Mouse (Mus musculus): ENCODE data around the gene Otud7b. TPM values are rescaled to one million over a fixed set of nuclear protein-coding genes. Genes with fewer than 3 reads are reported as not detected.
A peak's percentile ranks its signal among the peaks of the same experiment; 100 is the strongest.

Gene Otud7b
- polyA plus RNA-seq (2012; rRNA removed), result 46.0 and 46.1 TPM in 2 replicates

DNA sequence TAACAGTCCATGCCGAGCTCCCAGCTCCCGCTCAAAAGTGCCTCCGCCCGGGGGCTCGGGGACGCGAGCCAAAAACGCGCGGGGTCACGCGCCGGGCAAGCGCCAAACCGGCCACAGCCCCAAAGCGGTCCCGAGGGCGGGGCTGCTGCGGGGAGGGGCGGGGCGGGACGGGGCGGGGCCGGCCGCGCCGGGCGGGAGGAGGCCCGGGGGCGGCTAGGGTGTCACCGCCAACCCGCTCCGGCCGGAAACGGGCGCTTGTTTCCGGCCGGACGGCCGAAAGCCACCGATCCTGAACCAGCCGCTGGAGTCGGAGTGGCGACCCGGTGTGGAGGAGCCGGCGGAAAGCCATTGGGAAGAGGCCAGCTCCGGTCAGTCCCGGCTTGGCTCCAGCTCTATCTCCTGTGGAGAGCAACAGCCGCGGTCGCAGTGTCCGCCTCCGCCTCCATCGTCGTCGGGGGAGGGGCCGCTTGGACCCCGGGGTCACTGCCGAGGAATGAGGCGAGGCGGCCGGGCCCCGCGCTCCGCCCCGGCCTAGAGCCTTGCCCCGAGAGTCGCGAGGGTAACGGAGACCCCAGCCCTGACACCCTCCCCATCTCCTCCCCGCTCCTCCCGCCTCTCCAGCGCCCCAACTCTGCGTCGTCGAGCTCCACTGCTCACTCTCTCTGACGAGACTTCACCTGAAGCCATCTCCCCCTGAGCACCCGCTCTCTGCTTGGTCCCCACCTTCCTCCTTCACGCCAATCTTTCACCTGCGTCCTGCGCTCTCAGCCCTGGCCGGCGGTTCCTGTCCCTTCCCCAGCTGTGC is at the start of gene Otud7b:
Gene Otud7b (plus strand): TSS at position 267 of the 805 bp plus-strand sequence.
- Histone ChIP-seq H3K27me3 (ENCODE audit: control insufficient read depth, insufficient read depth, low read length) (no peaks in the 10 kb centered on the region), H3K27ac (ENCODE audit: control insufficient read depth, insufficient read depth, low read depth, low read length) (peak within 1 kb of the TSS; percentile 92), H3K4me1 (ENCODE audit: control insufficient read depth, insufficient read depth, low read length) (peaks cover 5% of the 10 kb centered on the region), H3K4me3 (ENCODE audit: control insufficient read depth, low read depth, low read length) (peak within 1 kb of the TSS; percentile 98), H3K36me3 (ENCODE audit: control insufficient read depth, insufficient read depth, low read length) (no peaks in the 10 kb centered on the region)
- TF ChIP-seq POLR2A (IDR thresholded peaks at IDR 0.05; ENCODE audit: control insufficient read depth, low read depth, low read length) (peak; percentile 51; the same call in 1 of the 2 replicates), CTCF (IDR thresholded peaks at IDR 0.05; ENCODE audit: control insufficient read depth, insufficient read depth, insufficient replicate concordance, low read depth, low read length) (no peak)

GRCm38 (mm10) chr3:96055294-96055693 is 49.0 kb upstream of the Otud7b start:
- Histone ChIP-seq H3K4me1 (ENCODE audit: control insufficient read depth, insufficient read depth, low read length) (peaks cover 3% of the 10 kb centered on the region), H3K27ac (ENCODE audit: control insufficient read depth, insufficient read depth, low read depth, low read length) (no peak overlapping the region), H3K4me3 (ENCODE audit: control insufficient read depth, low read depth, low read length) (no peak overlapping the region), H3K27me3 (ENCODE audit: control insufficient read depth, insufficient read depth, low read length) (no peaks in the 10 kb centered on the region), H3K36me3 (ENCODE audit: control insufficient read depth, insufficient read depth, low read length) (no peaks in the 10 kb centered on the region; the same call in 1 of the 2 replicates)
- no peak for TF ChIP-seq CTCF (IDR thresholded peaks at IDR 0.05; ENCODE audit: control insufficient read depth, insufficient read depth, insufficient replicate concordance, low read depth, low read length)

DNA sequence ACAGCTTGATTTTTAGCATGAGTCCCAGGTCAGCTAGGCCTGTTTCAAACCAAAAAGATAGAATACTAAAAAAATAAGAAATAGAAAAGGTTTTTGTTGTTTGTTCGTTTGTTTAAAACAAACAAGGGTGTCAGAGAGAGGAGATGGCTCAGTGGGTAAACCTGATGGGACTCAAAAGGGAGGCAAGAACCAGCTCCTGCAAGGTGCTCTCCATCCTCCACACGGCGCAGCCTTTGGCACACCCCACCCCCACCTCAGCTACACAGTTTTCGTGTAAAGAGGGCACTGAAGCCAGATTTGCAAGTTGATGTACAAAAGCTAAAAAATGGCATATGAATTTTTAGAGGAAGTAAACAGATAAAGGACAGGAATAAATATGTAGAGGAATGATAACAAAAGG is 48.3 kb upstream of the Otud7b start:
- no peaks in the 10 kb centered on the region; the same call in 1 of the 2 replicates for H3K36me3 ChIP-seq (ENCODE audit: control insufficient read depth, insufficient read depth, low read length)
- no peak overlapping the region for H3K4me3 ChIP-seq (ENCODE audit: control insufficient read depth, low read depth, low read length)
- peaks cover 3% of the 10 kb centered on the region for H3K4me1 ChIP-seq (ENCODE audit: control insufficient read depth, insufficient read depth, low read length)
- TF ChIP-seq POLR2A (IDR thresholded peaks at IDR 0.05; ENCODE audit: control insufficient read depth, low read depth, low read length) (no peak), CTCF (IDR thresholded peaks at IDR 0.05; ENCODE audit: control insufficient read depth, insufficient read depth, insufficient replicate concordance, low read depth, low read length) (no peak)
- no peaks in the 10 kb centered on the region for H3K27me3 ChIP-seq (ENCODE audit: control insufficient read depth, insufficient read depth, low read length)
- H3K27ac ChIP-seq (ENCODE audit: control insufficient read depth, insufficient read depth, low read depth, low read length), result no peak overlapping the region

DNA sequence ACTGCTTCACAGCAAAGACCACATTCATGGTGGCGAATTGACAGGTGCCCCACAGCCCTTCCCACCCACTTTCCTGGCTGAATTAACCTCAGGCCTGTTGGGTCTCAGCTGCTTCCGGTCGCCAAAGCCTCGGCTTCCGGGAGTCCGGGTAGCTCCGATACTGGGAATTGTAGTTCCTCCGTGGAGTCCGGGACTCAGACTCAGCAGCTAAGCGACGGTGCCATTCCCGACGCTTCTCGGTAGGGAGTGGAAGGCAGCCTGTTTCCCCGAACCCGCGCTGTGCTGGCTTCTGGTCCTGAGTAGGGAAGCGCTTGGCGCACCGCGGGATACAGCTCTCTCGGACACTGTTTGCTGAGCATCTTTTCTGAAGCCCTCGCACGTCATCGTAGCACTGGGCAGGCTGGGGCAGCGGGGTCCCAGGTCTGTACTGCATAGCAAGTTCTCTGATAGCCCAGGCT is 46.6 kb upstream of the Otud7b start:
- Histone ChIP-seq H3K27ac (ENCODE audit: control insufficient read depth, insufficient read depth, low read depth, low read length) (peak overlapping the region; percentile 81), H3K27me3 (ENCODE audit: control insufficient read depth, insufficient read depth, low read length) (no peaks in the 10 kb centered on the region), H3K4me1 (ENCODE audit: control insufficient read depth, insufficient read depth, low read length) (peaks cover 3% of the 10 kb centered on the region), H3K36me3 (ENCODE audit: control insufficient read depth, insufficient read depth, low read length) (no peaks in the 10 kb centered on the region; the same call in 1 of the 2 replicates), H3K4me3 (ENCODE audit: control insufficient read depth, low read depth, low read length) (peak overlapping the region; percentile 96)
- TF ChIP-seq POLR2A (IDR thresholded peaks at IDR 0.05; ENCODE audit: control insufficient read depth, low read depth, low read length), result peak; percentile 72
- no peak for TF ChIP-seq CTCF (IDR thresholded peaks at IDR 0.05; ENCODE audit: control insufficient read depth, insufficient read depth, insufficient replicate concordance, low read depth, low read length)

GRCm38 (mm10) chr3:96058231-96058896 is 46.0 kb upstream of the Otud7b start, which contains the start of gene Vps45:
Gene Vps45 (minus strand): TSS chr3:96058466.
- peak within 1 kb of the TSS; percentile 81 for H3K27ac ChIP-seq (ENCODE audit: control insufficient read depth, insufficient read depth, low read depth, low read length)
- peaks cover 3% of the 10 kb centered on the region for H3K4me1 ChIP-seq (ENCODE audit: control insufficient read depth, insufficient read depth, low read length)
- TF ChIP-seq CTCF (IDR thresholded peaks at IDR 0.05; ENCODE audit: control insufficient read depth, insufficient read depth, insufficient replicate concordance, low read depth, low read length) (no peak), POLR2A (IDR thresholded peaks at IDR 0.05; ENCODE audit: control insufficient read depth, low read depth, low read length) (no peak)
- H3K4me3 ChIP-seq (ENCODE audit: control insufficient read depth, low read depth, low read length), result peak within 1 kb of the TSS; percentile 96
- no peaks in the 10 kb centered on the region for H3K27me3 ChIP-seq (ENCODE audit: control insufficient read depth, insufficient read depth, low read length)
- no peaks in the 10 kb centered on the region; the same call in 1 of the 2 replicates for H3K36me3 ChIP-seq (ENCODE audit: control insufficient read depth, insufficient read depth, low read length)

DNA sequence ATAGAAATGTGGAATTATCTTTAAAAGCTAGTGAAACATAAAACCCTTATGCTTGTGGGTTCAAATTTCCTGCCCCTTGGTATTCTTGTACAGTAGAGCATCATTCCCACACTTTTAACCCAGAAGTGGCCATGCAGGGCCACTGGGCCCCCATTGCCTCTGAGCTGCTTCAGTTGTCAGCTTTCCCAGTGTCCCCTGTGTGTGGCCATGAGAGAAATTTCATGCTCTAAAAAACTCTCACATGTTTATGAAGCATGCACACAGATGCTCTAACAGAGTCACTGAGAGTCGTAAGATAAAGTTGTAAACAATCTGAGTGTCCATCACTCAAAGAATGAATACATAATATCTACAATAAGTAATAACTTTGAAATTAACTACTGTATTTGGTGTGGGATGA is 44.2 kb upstream of the Otud7b start:
- Histone ChIP-seq H3K36me3 (ENCODE audit: control insufficient read depth, insufficient read depth, low read length) (no peaks in the 10 kb centered on the region; the same call in 1 of the 2 replicates), H3K27me3 (ENCODE audit: control insufficient read depth, insufficient read depth, low read length) (no peaks in the 10 kb centered on the region), H3K4me3 (ENCODE audit: control insufficient read depth, low read depth, low read length) (no peak overlapping the region), H3K27ac (ENCODE audit: control insufficient read depth, insufficient read depth, low read depth, low read length) (no peak overlapping the region), H3K4me1 (ENCODE audit: control insufficient read depth, insufficient read depth, low read length) (peaks cover 3% of the 10 kb centered on the region)
- TF ChIP-seq CTCF (IDR thresholded peaks at IDR 0.05; ENCODE audit: control insufficient read depth, insufficient read depth, insufficient replicate concordance, low read depth, low read length) (no peak), POLR2A (IDR thresholded peaks at IDR 0.05; ENCODE audit: control insufficient read depth, low read depth, low read length) (no peak)

- H3K4me3 ChIP-seq (ENCODE audit: control insufficient read depth, low read depth, low read length), result no peak overlapping the region
- H3K27ac ChIP-seq (ENCODE audit: control insufficient read depth, insufficient read depth, low read depth, low read length), result no peak overlapping the region
- H3K36me3 ChIP-seq (ENCODE audit: control insufficient read depth, insufficient read depth, low read length), result no peaks in the 10 kb centered on the region
- peaks cover 4% of the 10 kb centered on the region for H3K4me1 ChIP-seq (ENCODE audit: control insufficient read depth, insufficient read depth, low read length)
- H3K27me3 ChIP-seq (ENCODE audit: control insufficient read depth, insufficient read depth, low read length), result no peaks in the 10 kb centered on the region
- TF ChIP-seq POLR2A (IDR thresholded peaks at IDR 0.05; ENCODE audit: control insufficient read depth, low read depth, low read length), result no peak
- TF ChIP-seq CTCF (IDR thresholded peaks at IDR 0.05; ENCODE audit: control insufficient read depth, insufficient read depth, insufficient replicate concordance, low read depth, low read length), result no peak
Observed at GRCm38 (mm10) chr3:96063299-96063698, 41.0 kb upstream of the Otud7b start.

Measured in testis, adult 2 months (tissue).